Mouse (Mus musculus) layer of hippocampus, adult 2 months (tissue): ENCODE measurements at regions not wholly inside any gene's neighbourhood (a gene's known extent, or its start where the extent isn't known, plus 50 kb on each side); places are given as distances from the start of the nearest gene placed in this dataset.

Experiments used
- DNase-seq, 2 experiments: peaks; one replicate each; pipeline ENCODE4 v3.0.0; 2022; ENCODE audit warnings: low spot score in 2 of 2
- H3K27ac ChIP-seq: fragments of 200-600 bp; 2 replicates; pipeline ENCODE4 v1.8.1; 2022
- H3K4me3 ChIP-seq: fragments of 200-600 bp; 2 replicates; pipeline ENCODE4 v1.8.1; 2022; ENCODE audit warnings: mild to moderate bottlenecking
- CTCF ChIP-seq: fragments of 200-600 bp; conservative IDR thresholded peaks from 2 replicates; pipeline ENCODE4 v1.8.1; 2022; ENCODE audit warnings: antibody characterized with exemption, mild to moderate bottlenecking, moderate library complexity

GRCm38 (mm10) chr1:26573798-26574450 lies 113.3 kb downstream of the 4931408C20Rik start:
- no peak for DNase-seq
- TF ChIP-seq CTCF = no peak
- no peak overlapping the region for H3K27ac ChIP-seq
- no peak overlapping the region for H3K4me3 ChIP-seq

- no peak overlapping the region for H3K4me3 ChIP-seq
- DNase-seq = peak in 1 of 2 experiments; percentile 0
- no peak overlapping the region for H3K27ac ChIP-seq
- no peak for TF ChIP-seq CTCF
These were observed 127.8 kb downstream of the 4931408C20Rik start for GRCm38 (mm10) chr1:26559505-26559904.

GRCm38 (mm10) chr1:26524537-26524936 lies 162.7 kb downstream of the 4931408C20Rik start:
- DNase-seq = no peak
- no peak overlapping the region for H3K27ac ChIP-seq
- no peak overlapping the region for H3K4me3 ChIP-seq
- 0 out of 2 replicates have a peak, but pooled peaks have one; percentile 2 for TF ChIP-seq CTCF

GRCm38 (mm10) chr1:26511368-26511767 lies 175.9 kb downstream of the 4931408C20Rik start:
- Histone ChIP-seq H3K4me3 (no peak overlapping the region), H3K27ac (no peak overlapping the region)
- DNase-seq = no peak
- TF ChIP-seq CTCF = no peak
